Mouse (Mus musculus): ENCODE data around the gene Lrrc71.

Gene Lrrc71

DNA sequence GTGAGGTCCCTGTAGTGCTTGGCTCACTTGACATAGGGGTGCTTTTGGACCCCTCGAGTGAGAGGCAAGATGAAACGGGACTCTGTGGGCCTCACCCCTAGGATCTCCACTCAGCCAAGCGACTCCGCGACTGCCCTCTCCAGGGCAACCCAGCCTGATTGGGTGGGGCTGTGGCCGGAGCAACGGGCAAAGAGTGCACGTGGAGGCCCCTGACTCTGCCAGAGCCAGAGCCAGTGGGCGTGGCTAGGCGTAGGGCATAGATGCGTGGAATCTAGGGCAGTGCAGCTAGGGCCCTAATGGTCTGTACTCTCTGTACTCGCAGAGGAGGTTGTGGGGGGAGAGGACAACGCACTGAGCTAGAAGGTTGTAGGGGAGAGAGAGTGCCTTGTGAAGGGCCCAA lies at the start of gene Lrrc71:
Lrrc71 (minus strand) TSS at position 195 of the 400 bp plus-strand sequence.
- DNase-seq, result no peak

DNA sequence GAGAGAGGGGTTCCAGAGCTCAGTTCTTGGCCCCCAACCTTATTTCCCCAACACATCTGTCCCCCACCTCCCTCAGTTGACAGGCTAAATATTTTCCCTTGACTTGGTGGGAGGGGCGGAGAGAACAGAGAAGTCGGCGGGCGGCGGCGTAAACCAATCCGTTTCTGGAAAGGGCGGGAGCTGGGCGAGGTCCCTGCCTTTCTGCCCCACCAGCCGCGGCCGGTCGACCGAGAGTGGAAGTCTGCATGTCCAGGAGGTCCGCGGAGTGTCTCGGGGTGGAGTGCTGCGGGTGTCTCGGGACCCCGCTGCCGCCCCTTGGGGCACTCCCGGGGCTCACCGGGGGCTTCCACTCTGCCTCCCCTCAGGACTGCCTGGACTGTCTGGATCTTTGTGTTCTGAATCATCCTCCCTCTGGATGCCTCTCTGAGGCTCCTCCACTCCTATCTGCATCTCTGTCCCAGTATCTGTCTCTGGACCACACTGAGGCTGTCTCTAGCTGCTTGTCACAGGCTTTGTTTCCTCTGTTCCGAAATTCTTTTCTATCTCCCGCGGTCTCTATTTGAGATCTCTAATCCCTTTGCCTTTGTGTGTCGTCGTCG lies 48.4 kb upstream of the Lrrc71 start, which contains the start of gene Insrr:
Insrr (plus strand) TSS at position 216 of the 599 bp plus-strand sequence.
- no peak for DNase-seq

DNA sequence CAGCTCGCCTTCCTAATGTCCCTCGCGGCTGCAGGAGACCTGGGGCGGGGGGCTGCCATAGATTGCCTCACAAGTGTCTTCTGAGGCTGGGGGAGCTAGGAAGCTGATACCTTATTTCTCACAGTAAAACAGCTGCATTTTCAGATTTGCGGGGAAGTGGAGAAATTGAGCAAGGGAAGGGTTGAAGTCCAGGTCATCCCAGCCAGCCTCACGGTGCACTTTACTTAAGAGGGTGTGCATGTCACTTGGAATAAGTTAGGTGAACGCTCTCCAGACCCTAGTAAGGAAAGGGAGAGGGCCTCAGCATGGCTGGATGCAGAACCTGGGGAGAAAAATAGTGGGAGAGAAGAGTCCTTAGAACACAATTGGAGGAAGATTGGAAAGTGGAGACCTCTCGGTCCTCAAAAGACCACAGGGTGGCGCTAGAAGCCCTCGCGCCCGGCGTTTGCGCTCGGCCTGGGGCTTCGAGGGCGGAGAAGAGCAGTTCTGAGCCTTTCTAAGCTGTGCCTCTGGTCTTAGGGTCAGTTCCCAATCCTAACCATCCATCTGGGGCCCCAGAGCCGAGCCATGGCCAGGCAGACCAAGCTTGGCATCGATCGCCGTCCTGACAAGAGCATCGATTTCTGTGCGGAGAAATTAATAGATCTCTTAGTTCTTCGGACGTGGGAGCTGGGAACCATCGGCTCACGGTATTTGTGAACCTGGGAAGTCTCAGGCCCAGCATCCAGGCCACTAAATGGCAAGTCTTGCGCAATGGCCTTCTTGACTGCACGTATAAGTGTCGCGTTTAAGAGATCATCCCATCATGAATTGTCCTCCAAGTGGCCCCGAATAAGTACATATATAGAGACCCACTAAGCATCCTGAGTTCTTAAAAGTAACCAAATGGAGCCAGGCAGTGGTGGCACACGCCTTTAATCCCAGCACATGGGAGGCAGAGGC lies 47.2 kb upstream of the Lrrc71 start:
- peak; percentile 36 to 56 for DNase-seq

DNA sequence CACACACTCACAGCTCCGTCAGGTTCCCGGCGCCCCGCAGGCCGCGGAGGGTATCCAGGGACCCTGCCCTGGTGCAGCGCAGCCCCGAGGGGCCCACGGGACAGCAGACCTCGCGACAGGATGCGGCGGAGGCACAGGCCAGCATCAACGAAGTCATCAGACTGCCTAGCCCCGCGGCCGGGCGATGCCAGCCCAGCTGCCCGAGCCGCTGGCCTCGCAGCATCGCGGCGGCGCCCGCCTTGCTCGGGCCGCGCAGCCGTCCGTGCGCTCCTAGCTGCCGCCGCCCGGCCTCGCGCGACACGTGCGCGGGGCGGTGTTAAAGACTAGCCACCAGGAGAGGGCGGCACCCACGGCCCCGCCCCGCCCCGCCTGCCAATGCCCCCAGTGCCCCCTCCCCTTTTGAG lies 46.5 kb upstream of the Lrrc71 start, which contains the start of gene Ntrk1:
Ntrk1 (minus strand) TSS at position 241 of the 404 bp plus-strand sequence.
- no peak for DNase-seq

DNA sequence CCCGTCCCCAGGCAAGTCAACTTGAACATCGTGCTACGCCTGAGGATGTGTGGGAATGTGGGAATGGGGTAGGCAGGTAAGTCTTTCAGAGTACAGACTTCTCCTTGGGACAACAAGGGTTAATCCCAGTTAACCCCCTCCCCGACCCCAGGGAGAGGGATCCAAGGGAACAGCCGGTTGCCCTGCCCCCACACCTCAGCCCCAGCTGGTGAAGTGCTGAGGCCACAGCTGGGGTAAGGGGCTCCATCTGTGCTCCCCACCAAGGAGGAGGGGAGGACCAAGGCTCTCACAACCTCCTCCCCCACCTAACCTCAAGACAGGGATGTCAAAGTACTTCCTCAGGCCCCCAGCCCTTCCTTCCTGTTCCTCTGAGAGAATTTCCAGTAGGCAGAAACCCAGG lies 41.3 kb upstream of the Lrrc71 start:
- DNase-seq, result no peak

DNA sequence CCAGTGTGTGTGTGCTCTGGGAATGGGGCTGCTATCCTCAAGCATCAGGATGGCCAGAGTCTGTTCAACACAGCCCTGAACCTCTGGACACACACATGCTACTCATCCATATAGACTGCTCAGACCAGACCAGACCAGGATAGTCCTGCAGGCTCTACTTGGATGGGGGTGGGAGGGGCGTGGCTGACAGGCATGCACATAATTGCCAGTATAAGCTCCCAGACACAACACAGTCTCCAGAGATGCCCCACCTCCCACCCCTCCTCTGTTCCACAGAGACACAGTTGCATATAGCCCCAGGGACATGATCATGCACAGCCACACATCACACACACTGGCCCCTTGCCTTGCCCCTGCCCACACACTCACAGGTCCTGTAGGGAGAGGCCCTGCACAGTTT lies 40.8 kb upstream of the Lrrc71 start:
- no peak for DNase-seq

DNA sequence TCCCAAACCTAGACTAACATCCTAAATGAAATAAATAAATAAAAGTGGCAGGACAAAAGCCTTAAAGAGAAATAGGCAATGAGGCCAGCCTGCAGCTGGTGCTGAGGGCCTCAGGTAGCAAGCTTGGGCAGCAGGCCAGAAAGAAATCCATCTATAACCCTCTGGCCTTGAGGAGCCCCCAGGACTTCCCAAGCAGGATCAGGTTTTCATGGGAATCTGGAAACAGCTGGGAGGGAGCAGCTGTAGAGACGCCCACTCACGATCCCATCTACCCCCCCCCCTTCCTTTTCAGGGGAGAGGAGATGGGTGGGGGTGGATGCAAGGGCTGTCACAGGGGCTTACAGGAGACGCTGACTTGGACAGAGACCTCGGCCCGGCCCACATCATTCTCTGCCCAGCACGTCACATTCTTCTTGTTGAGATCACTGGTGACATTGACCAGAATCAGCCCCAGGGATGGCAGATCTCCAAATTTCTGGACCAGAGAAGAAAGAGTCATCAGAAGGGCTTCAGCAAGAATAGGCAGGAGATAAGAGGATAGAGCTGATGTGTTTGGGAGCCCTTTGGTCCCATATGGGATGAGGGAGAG lies 37.3 kb upstream of the Lrrc71 start:
- DNase-seq, result no peak

DNA sequence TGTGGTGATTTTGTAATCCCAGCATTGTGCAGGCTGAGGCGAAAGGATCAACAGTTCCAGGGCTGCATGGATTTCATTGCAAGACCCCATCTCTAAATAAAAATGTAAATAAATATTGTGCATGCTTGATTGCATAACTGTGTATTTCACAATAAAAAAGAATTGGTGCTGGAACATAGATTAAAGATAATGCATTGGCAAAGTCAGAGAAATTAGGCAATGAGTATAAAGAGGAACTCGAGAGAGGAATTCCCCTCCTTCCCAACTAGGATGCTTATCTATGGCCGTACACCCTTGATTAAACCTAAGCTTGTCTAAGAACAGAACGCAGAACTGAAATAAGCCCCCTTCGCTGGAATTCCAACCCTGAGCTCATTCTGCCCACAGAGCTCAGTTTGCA lies 36.7 kb upstream of the Lrrc71 start:
- DNase-seq, result no peak

DNA sequence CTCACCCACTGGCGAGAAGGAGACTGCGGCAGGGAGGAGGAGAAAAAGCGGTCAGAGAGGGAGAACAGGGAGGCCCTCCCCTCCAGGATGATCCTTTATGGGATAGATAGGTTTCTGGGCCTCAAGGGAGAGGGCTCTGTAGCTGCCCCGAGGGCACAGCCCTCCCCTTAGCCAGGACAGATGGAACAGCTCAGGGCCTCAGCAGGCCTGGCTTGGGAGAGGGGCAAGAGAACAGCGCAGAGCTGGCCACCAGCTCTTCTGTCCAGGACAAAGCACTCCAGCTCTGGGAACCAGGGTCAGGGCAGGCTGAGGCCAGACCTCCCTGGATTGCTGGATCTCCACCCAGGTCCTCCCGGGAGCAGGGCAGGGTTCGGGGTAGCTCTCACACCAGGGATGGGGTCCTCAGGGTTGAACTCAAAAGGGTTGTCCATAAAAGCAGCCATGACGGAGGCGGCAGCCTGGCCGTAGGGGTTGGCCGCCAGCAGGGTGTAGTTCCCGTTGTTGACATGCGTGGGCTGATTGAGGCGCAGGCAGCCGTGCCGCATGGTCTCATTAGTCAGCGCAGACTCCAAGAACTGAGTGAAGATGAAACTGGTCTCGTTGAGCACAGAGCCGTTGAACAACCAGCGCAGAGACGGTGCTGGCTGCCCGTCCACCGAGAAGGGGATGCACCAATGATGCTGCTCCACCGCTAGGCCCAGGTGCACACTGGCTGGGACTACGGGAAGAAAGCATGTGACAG lies 35.0 kb upstream of the Lrrc71 start:
- no peak for DNase-seq

DNA sequence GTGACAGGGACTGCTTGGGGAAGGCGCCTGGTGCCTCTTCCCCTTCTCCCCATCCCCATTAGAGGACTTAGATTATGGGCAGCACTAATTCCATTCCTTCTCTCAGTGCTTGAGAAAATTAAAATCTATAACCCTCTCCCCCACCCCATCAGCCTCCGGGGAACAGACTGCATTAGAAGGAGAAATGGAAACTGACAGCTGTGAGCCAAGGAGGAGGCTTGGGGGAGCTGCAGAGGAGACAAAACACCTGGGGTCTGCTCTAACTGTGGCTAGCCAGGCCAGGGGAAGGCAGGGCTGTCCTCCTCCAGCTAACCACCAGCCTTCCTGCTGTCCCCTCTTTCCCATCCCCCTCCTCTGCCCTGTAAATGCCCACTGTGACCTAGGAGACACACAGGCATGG lies 30.7 kb upstream of the Lrrc71 start:
- DNase-seq, result no peak

DNA sequence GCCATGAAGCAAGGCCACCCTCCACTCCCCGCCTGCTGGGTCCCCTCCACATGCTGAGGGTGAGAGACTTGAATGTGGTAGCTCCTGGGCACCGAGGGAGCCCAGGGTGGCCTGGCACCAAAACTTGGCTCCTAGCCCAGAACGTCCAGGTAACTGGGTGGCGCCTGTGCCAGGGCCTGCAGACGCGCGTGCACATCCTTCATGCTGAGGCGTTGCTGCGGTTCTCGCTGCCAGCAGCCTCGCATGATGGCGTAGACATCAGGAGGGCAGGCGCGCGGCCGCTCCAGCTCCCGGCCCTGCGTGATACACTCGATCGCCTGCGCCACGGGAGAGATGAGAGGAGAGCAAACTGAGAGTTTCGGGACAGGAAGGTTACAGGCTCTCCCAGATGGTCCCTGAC lies 29.9 kb upstream of the Lrrc71 start:
- peak in 1 of 2 experiments; percentile 19 for DNase-seq

DNA sequence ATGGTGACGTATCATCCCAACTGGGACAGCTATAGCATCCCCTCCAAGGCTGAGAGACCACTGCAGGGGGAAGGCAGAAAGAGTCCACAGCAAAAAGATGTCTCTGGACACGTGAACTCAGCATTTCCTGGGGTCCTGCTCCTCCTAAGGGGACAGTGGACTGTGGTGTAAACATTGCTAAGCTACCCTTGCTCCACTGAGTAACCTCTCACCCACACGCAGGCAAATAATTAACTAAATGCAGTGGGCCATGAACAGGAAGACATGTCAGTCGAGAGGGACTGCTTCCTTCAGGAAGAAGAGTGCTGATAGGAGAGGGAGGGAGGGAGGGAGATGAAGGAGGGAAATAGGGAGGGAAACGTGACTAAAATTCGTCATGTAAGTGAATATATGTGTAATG lies 22.7 kb upstream of the Lrrc71 start:
- no peak for DNase-seq

DNA sequence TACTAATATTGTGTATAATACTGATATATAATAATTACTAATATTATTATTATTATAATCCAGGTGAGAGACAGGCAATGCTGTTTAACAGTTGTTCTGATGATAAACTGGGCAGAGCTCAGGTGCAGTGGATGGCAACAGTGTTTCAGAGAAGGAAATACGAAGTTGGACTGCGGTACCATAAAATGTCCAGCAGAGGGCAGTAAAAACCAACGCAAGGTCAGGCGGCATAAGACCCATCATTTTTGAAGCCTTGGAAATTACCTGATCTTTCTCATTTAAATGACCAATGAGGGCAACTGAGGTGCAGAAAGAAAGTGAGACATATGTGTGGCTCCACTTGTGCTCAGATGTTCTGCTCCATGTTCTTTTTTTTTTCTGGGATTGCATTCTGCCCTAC lies 21.9 kb upstream of the Lrrc71 start:
- DNase-seq, result peak; percentile 45 to 52

DNA sequence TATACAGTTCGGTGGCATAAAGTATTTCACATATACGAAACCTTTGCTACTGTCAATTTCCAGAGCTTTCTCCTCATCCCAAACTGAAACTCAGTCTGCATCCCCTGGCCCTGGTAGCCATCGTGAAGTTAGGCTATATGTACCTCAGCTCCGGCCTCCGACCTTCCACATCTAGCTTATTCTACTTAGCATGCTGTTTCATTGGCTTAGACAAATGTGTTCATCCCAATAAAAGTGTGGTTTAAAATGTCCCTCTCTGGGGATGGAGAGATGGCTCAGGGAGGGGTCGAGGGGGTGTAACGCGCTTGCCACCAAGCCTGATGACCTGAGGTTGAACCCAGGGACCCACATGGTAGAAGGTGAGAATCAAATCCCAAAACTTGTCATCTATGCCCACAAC lies 21.1 kb upstream of the Lrrc71 start:
- no peak for DNase-seq

DNA sequence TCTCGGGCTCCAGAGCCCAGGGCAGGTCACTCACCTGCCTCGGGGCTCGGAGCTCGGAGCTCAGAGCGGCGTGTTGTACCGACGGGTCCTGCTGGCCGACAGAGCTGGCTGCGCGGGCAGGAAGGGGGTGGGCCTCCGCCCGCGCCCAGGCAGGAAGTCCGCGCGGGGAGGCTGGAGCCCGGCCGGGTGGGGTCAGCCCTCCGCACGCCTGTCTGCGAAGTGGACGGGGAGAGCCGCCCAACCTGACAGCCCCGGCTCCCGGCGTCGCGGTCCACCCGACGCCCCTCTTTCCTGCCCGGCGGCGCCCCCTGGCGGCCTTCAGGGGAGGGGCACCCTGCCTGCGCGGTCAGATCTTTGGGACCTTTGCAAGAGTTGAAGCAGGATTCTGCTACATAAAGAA lies 20.4 kb upstream of the Lrrc71 start:
- peak in 1 of 2 experiments; percentile 12 for DNase-seq

DNA sequence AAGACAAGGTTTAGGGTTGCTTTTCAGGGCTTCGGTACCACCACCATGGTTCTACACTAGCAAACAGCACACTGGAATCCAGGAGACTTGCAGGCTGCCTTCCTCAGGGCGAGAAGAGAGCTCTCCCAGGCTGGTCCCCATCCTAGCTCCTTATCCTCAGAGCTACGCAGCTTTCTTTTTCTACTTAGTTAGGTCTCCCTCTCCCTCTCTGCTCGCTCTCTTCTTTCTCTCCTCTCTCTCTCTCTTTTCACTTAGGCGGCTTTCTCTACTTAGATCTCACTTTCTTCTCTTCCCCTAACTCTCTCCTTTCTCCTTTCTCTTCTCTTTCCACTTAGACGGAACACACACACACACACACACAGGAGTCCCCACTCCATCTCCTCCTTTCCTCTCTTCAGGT lies 20.0 kb upstream of the Lrrc71 start:
- no peak for DNase-seq

DNA sequence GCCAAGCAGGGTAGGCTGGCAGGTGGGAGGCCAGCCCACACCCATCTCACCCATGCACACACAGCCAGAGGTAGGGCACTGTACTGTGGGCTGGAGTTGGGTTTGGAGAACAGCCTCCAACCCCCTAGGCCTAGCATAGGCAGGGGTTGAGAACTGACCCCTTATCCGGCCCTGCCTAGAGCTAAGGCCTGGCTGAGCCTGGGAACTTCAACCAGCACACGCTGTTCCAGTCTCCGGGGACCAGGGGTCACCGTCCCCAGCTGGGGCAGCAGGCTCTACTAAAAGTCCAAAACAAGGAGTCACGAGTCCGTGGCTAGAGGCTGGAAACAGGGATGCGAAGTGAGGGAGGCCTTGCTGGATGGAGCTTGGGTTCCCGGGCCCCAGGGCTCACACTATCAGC lies 19.3 kb upstream of the Lrrc71 start:
- DNase-seq, result no peak

DNA sequence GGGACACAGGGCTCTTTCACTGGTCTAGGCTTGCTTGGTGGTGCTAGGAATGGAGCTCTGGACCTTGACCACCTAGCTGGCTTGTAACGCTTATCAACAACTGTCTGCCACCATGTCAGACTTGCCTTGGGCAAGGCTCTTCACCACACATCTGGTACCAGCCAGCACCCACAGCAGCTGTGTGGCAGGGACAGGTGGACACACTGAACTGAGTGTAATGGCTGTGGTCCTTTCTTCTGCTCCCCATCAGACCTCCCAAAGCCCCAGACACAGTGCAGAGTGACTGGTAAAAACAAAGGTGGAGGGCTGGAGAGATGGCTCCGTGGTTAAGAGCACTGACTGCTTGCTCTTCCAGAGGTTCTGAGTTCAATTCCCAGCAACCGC lies 17.9 kb upstream of the Lrrc71 start:
- no peak for DNase-seq

DNA sequence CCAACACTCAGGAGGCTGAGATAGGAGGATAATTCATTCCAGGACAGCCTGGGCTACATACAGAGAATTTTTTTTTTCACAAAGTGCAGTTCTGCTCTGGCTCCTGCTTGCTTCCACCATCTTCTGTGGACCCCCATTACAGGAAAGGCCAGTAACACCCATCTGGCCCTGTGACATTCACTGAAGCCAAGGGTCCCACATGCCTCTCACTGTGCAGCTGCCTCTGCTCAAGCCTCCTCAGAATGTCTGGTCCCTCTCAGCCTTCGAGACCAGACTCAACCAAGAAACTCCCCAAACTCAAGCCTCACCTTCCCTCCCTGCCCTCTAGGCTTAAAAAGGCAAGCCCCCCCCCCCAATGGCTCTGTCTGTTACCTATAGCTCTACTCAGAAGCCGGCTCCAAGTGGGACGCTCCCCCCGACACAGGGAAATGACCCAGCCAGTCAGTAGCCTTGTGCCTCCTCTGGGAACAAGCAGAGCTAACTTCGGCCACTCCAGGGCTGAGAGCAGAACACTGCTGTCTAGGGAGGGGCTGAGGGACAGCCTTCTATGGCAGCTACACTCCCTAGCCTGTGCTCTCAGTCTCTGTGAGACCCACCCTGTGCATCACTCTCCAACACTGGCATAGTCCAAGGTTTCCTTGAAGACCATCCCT lies 17.3 kb upstream of the Lrrc71 start:
- DNase-seq, result no peak

DNA sequence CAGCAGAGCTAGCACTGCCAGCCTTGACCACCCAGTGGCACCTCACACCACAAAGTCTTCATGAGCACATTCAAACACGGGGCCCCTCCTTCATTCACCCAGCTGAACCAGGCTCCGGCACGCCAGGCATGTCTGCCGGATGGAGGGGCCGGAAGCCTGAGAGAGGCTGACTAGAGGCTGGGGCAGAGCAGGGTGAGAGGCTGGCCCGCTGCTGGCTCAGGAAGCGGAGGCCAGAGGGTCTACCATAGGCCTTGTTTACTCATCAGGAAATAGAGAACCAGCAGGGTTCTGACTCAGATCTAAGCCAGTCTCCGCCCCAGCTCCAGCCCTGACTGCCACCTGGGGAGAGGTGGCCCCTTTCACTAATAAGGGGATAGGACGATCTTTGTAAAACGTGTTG lies 16.7 kb upstream of the Lrrc71 start:
- no peak for DNase-seq

DNA sequence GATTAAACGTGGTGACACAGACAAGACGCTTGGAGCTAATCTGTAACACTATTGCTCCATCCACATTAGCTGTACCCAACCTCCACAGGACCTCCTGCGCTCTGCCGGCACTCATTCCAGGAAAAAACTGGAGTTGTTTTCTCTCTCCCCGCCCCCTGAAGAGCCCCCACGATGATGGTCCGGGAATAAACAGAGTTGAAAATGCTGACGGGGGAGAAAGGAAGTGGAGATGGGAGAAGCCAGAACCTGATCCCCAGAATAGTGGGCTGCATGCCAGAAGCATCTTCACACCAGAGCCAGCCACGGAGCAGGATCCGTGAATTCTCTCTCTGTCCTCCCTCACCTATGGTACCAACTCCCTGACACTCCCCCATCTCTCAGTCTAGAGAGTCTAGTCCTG lies 16.1 kb upstream of the Lrrc71 start:
- no peak for DNase-seq

DNA sequence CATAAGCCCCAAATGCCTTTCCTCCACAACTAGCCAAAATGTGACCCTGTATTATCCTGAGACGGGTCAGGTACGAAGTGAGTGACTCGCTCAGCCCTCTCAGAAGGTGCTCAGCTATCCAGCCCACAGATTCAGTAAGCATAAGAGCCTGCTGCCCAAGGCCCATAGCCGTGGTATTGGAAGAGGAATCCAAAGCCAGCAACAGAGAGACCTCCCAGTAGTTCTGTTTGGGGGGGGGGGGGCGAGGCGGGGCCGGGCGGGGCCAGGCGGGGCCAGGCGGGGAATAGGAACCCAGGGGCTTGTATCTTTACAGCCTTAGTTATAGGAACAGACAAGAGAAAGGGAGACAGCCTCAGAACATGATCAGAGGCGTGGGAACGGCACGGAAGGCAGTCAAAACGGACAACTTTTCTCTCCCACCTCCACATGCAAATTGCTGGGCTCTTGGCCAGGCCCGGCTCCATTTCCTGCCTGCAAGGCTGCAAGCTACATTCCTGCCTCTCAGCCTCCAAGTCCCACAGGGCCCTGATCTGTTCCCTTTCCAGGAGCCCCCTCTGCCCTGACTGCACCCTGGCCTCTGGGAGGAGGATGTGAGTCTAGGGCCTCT lies 15.4 kb upstream of the Lrrc71 start:
- DNase-seq, result no peak
